Mouse (Mus musculus): ENCODE results near the gene Tmem255b. TPM values are rescaled to one million over a fixed set of nuclear protein-coding genes. Genes with fewer than 3 reads are reported as not detected.

Gene Tmem255b
- total RNA-seq, 4 experiments from 2014 or later = 3.4 to 5.1 (median 4.1) TPM

DNA sequence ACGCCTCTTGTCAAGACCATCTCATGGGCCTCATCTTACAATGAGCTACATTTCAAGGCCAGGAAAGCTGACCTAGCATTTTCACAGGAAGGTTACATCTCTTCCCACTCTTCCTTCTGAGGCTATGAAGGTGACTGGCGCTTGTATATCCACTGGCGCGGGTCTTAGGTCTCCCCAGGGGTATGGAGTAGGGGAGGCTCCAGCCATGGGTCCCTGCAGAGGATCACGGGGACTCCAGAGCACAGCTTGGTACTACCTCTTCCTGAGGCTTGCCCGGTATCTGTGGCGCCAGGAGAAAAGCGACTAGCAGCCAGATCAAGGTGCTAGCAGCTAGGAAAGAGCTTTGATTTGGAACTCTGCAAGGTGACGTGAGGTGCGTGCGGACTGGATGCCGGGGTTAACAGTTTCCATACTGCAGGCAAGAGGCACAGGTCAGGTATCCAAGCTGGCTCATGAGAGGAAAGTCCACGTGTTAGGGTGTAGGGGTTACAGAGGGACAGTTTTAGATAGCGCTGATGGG, 56.6 kb downstream of the Tmem255b start:
- DNase-seq (ENCODE audit: low spot score in 2 of 2) = no peak

DNA sequence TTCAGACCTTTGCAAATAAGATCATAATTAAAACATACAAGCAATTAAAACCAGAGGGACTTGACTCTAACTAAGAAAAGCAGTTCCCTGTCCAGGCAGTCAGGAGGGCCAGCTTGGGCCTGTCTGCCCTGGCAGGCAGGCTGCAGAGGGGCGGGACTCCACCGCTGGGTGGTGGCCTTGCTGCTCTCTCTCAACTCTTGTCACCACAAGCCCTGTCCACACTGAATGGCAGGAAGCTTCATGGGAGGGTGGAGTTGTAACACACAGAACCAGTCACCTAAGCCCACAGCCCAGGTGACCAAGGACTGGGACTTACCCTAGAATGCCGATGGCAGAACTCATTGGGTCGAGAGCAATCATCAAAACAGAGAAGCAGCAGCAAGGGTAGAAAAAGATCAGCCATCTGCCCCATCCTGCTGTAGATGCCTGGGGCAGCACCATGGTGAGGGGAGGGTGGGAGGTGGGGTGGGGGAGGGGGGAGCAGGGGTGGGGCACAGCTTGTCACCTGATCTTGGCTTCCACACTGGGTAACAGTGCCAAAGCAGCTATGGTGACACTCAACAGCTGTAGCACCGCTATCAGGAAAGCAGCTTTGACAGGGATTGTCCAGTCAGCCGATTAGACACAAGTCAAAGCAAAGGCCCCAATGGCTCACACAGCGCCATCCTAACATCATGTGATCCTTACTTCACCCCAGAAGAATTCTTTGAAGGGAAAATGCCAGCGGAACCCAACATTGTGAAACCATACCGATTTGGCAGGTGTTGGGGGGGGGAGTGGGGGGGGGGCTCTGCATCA, 57.4 kb downstream of the Tmem255b start:
- no peak for DNase-seq (ENCODE audit: low spot score in 2 of 2)

GRCm38 (mm10) chr8:13493011-13493410, 58.0 kb downstream of the Tmem255b start:
- DNase-seq (ENCODE audit: low spot score in 2 of 2) = no peak

DNA sequence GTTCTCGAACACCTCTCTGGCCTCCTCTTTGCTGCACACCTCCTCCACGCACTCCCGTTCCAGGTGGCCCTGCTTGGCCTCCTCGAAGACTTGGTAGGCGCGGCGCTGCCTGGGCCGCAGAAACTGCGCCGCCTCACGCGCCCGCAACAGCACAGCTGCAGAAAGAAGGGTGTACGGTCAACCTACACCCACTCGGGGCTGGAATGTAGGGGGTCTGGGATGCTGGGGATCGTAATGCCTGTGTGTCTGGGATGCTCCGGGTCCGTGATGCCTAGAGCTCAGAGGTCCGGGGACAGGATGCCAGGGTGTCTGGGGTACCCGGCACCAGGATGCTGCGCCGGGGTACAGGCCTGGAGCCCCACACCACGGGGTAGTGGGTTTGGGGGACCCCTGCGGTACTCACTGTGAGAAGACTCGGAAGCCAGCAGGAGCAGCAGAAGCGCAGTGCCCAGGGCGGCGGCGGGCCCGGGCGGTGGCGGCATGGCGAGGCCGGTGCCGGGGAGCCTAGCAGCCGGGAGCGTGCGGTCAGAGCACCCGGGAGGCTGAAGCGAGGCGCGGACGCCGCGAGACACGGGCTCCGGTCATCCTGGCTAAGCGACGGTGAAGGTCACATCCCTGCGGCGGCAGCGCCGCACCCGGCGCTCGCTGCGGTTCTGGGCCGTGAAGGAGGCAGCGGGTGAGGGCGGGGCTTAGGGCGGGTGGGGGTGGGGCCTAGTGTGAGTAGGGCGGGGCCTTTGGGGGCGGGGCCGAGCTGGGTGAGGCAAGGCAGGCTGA, 59.1 kb downstream of the Tmem255b start, which contains the start of gene Gas6:
TSS of gene Gas6 (minus strand) at position 633 of the 774 bp plus-strand sequence.
- DNase-seq (ENCODE audit: low spot score in 2 of 2) = peak; percentile 40 to 41

DNA sequence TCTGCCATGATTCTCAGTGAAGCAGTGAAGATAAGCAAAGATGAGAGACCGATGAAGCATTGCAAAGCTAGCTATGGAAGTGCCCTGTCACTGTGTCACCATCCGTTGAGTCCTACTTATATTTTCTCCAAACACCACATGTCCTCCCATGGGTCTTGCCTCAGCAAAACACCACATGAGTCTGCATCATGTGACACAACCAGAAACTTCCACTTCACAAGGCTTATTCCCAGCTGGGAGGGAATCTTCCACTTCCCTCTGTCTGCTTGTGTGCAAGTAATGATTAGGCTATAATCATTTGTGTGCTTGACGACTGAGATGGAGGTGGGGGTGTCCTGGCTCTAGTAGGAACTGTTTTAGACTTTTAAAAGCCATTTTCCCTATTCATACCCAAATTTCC, 66.2 kb downstream of the Tmem255b start:
- DNase-seq (ENCODE audit: low spot score in 2 of 2) = no peak

GRCm38 (mm10) chr8:13503936-13504606, 69.1 kb downstream of the Tmem255b start:
- no peak for DNase-seq (ENCODE audit: low spot score in 2 of 2)

DNA sequence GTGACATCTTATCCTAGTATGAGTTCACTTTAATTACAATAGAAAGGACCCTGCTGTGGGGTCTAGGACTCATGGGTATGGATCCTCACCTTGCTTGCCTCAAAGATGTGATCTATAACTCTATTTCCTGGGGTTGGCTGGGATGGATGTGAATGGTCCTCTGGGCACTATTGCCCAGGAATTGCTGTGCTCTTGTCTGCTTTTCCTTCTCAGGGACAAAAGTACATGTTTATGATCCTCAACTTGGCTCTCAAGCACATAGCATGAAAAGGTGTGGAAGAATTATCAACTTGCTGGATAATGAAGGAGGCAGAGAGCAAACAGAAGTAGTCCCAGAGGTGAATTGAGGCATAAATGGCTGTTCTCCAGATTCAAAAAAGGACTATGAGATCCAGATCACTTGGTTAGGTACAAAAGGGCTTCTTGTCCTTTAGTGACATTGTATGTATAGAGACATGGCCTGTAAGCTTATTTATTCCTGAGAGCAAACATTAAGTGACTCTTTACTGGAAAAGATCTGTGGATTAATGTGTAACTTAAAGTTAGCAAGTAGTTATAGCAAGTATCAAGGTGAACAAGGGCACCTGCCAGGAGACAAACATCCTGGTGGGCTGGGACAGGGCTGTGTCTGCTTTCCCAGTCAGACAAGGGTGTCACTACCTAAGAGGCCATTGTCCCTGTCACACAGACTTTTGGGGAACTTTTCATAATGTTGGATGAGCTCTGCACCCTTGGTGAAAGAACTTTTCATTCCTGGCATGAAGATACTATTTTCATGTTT, 70.1 kb downstream of the Tmem255b start:
- no peak for DNase-seq (ENCODE audit: low spot score in 2 of 2)

GRCm38 (mm10) chr8:13506849-13507248, 71.9 kb downstream of the Tmem255b start:
- no peak for DNase-seq (ENCODE audit: low spot score in 2 of 2)

DNA sequence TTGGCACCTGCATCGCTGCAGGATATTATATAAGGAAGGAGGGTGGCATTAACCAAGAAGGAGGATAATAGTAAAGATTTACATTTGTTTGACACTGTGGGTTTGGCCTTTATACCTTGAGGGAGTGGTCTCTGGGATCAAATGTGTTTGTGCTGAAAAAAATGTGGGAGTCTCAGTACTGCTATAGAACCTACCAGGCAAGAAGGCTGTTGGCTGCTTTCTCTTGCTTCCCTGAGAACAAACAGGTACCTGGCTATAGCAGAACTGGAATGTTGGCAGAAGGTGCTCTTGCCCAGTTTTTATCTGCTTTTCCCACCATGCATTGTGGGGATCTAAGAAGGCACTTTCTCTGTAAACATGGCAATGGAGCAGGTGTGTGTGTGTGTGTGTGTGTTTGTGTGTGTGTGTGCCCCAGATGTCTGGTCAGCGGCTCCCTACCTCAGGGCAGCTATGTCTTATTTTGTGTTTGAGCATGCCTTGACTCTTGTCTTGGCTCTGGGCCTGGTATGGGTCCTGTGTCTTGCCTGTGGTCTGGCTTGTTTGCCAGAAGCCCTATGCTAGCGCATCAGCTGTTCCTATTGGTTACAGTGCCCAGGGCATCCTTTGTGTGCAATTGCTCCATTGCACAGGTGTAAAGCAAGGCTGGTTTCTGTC, 72.4 kb downstream of the Tmem255b start:
- no peak for DNase-seq (ENCODE audit: low spot score in 2 of 2)

DNA sequence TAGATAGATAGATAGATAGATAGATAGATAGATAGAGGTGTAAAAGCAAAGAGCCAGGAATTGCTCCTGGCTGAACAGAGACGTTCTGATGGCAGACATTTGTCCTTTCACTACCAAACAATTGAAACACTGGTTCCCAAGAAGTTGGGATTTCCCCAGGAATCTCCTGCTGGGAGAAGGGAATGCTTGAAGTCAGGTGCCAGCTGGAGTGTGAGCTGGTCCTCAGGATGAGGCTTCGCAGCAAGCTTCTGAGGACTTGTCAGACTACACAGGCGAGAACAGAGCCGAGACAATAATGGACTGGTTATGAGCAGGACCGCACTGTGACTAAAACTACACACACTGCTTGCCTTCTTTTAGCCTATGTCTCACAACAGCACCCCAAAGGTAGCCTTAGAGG, 77.0 kb downstream of the Tmem255b start:
- no peak for DNase-seq (ENCODE audit: low spot score in 2 of 2)

DNA sequence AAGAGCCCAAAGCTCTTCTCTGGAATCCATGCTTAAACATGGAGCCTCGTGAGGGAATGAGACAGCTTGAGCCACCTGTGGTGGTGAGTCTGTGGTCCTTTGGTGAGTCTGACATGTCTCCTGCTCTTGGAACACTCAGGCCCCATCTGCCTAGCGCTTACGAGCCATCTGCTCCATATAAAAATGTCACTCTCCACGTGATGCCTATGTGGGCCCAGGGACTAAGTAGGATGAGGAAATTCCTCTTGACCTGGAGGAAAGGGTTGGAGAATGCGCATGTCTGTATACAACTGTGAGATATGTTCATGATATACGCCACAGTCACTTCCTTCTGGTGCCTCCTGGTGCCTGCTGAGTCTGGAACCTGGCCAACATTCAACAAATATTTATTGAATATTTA, 77.7 kb downstream of the Tmem255b start:
- DNase-seq (ENCODE audit: low spot score in 2 of 2) = no peak

DNA sequence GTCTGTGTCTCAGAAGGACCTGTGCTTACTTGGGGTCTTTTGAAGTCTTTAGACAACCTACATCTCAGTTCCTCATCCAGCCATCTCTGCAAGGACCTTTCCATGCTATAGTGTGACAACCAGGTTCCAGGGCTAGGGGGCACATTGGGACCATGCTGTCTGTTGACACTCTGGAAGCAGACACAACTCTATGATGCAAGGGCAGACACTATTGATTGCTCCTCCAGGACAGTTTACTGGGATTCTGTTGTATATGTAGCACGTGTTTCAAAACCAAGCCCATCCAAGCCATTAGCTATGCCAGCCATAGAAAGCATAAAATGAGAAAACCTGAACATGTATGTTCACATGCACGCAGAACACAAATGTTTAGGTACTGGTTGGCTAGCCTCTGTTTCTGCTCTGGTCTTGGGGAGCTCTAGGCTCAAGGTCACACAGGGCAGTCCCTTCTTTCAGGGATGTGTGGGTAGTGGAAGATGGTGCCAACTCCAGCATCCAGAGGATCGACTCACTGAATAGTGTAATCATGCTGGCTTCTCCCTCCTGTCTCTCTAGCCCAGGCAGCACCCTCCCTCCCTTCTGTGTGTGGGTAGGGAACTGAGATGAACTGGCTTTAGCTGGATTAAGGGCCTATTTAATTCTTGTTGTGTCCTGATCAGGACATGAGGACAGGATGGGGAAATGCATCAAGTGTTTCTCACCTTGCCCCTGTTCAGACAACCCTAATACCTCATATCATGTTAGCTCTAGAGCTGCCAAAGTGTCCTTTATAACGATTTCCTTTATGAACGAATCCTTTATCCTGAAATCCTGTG, 78.8 kb downstream of the Tmem255b start:
- no peak for DNase-seq (ENCODE audit: low spot score in 2 of 2)

- no peak for DNase-seq (ENCODE audit: low spot score in 2 of 2)
These were observed 81.0 kb downstream of the Tmem255b start for GRCm38 (mm10) chr8:13516011-13516442.

DNA sequence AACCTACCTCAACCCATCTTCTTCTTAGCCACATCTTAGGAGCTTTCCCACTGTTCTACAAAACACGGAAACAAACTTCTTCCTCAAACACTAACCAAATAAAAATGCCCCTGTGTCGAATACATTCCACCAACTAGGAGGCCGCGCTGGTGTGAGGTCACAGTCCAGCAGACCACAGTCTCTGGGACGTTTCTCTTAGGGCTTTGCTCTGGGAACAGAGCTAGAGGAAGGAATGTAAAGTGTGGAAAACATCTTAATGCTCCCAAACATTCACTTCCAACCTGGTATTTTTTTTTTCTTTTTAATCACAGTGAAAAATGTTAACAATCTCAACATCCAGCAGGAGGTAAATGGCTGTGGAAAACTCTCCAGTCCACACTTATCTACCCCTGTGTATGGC, 81.7 kb downstream of the Tmem255b start:
- no peak for DNase-seq (ENCODE audit: low spot score in 2 of 2)

DNA sequence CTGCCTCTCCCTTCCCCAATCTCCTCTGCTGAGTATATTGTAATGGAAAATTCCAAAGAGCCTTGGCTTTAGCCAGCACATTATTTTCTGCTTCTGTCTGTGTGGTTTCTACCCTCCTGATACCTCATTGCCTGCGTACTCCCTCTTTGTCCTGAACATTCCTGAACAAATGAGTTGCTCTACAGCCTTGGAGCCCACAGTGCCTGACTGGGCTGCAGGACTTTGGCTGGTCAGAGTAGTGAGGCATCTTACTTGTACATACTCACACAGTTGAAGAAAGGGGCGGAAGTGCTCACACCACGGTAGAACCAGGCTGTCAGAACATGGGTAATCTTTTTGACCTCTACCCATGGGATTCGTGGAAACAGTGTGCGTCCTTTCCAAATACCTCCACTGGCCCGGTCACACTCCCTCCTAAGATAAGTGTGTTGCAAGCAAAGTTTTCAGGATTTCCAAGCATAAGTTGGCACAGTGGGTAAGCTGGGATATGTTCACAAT, 82.3 kb downstream of the Tmem255b start:
- DNase-seq (ENCODE audit: low spot score in 2 of 2) = no peak
